Mouse (Mus musculus) spleen, adult 2 months (tissue): Measurements from ENCODE around the gene Gabbr2. TPM values are rescaled to one million over a fixed set of nuclear protein-coding genes. Genes with fewer than 3 reads are reported as not detected.
A peak's percentile ranks its signal among the peaks of the same experiment; 100 is the strongest.

Experiments
- DNase-seq, 2 experiments: peaks; one replicate each; pipeline versions ENCODE4 v3.0.0 to v3.0.0-alpha.2; 2012 to 2021; ENCODE audit warnings: low spot score in 2 of 2, low read depth in 1 of 2
- H3K27ac ChIP-seq: fragments of 200-500 bp; 2 replicates; pipeline ENCODE4 v1.5.1; 2012; ENCODE audit warnings: low read length, inconsistent platforms; ENCODE audit not compliant: insufficient read depth
- H3K27me3 ChIP-seq: fragments of 200-500 bp; 2 replicates; pipeline ENCODE4 v1.6.1; 2012; ENCODE audit warnings: mild to moderate bottlenecking, moderate library complexity, low read length, inconsistent platforms; ENCODE audit not compliant: control insufficient read depth, insufficient read depth
- H3K36me3 ChIP-seq: fragments of 200-500 bp; 2 replicates; pipeline ENCODE4 v1.6.1; 2012; ENCODE audit warnings: mild to moderate bottlenecking, low read length, inconsistent platforms; ENCODE audit not compliant: control insufficient read depth, insufficient read depth
- H3K4me1 ChIP-seq: fragments of 200-500 bp; 2 replicates; pipeline ENCODE4 v1.6.1; 2011; ENCODE audit warnings: inconsistent platforms; ENCODE audit not compliant: control insufficient read depth, insufficient read depth, insufficient read length
- H3K4me3 ChIP-seq: fragments of 200-500 bp; 2 replicates; pipeline ENCODE4 v1.5.1; 2011; ENCODE audit warnings: mild to moderate bottlenecking, inconsistent platforms; ENCODE audit not compliant: insufficient read depth, insufficient read length; ENCODE audit errors: extremely low read depth
- CTCF ChIP-seq: fragments of 200-500 bp; IDR thresholded peaks from 2 replicates; pipeline ENCODE4 v1.5.1; 2011; ENCODE audit warnings: mild to moderate bottlenecking, inconsistent platforms; ENCODE audit not compliant: insufficient read depth, insufficient read length, insufficient replicate concordance; ENCODE audit errors: extremely low read depth
- POLR2A ChIP-seq: fragments of 200-500 bp; IDR thresholded peaks from 2 replicates; pipeline ENCODE4 v1.6.1; 2011; ENCODE audit warnings: low read depth, low read length, inconsistent platforms
- WGBS: fragments of 180-500 bp; shearing (Covaris S2); methylation state at CpG from one replicate; pipeline ENCODE4 v1.1.7; 2018; 5-methylcytosine and 5-hydroxymethylcytosine counted together
- polyA plus RNA-seq: library from polyadenylated mRNA; depleted of rRNA; stranded (reverse); fragments of >200 nt; gene quantifications from 2 replicates; pipeline ENCODE4 v1.2.3, GENCODE M21; 2012

The Gabbr2 gene
- polyA plus RNA-seq, 1 experiment = not detected

- no peak for DNase-seq
- 85% methylated on average over 2 of the region's 2 CpGs for WGBS
- Histone ChIP-seq H3K4me3 (no peak overlapping the region), H3K4me1 (no peaks in the 10 kb centered on the region), H3K27me3 (no peaks in the 10 kb centered on the region; the same call in 1 of the 2 replicates), H3K27ac (no peak overlapping the region), H3K36me3 (no peaks in the 10 kb centered on the region)
- TF ChIP-seq CTCF (no peak), POLR2A (no peak)
Measured at GRCm38 (mm10) chr4:46655956-46656355, 335.7 kb downstream of the Gabbr2 start.

- 79% methylated on average over 1 of the region's 1 CpGs for WGBS
- Histone ChIP-seq H3K27ac (no peak overlapping the region), H3K27me3 (no peaks in the 10 kb centered on the region; the same call in 1 of the 2 replicates), H3K4me1 (no peaks in the 10 kb centered on the region), H3K4me3 (no peak overlapping the region), H3K36me3 (no peaks in the 10 kb centered on the region)
- TF ChIP-seq POLR2A = no peak
- TF ChIP-seq CTCF = no peak
- no peak for DNase-seq
Measured at GRCm38 (mm10) chr4:46655298-46655697, 336.4 kb downstream of the Gabbr2 start.

GRCm38 (mm10) chr4:46650086-46650753, 341.5 kb downstream of the Gabbr2 start, which contains the start of gene Tbc1d2:
TSS of gene Tbc1d2 (minus strand) at chr4:46650209.
- TF ChIP-seq CTCF = no peak; the same call in 1 of the 2 replicates
- TF ChIP-seq POLR2A = peak; percentile 52
- WGBS = under 1% methylated on average over 68 of the region's 69 CpGs
- Histone ChIP-seq H3K27ac (peak within 1 kb of the TSS; percentile 86), H3K27me3 (no peaks in the 10 kb centered on the region; the same call in 1 of the 2 replicates), H3K4me1 (peaks cover 6% of the 10 kb centered on the region; the same call in 1 of the 2 replicates), H3K4me3 (peak within 1 kb of the TSS; percentile 88), H3K36me3 (no peaks in the 10 kb centered on the region)
- DNase-seq = peak; percentile 85 to 95

- Histone ChIP-seq H3K4me1 (peaks cover 6% of the 10 kb centered on the region; the same call in 1 of the 2 replicates), H3K27ac (no peak overlapping the region), H3K36me3 (no peaks in the 10 kb centered on the region), H3K27me3 (no peaks in the 10 kb centered on the region; the same call in 1 of the 2 replicates), H3K4me3 (no peak overlapping the region)
- DNase-seq = no peak
- WGBS = 48% methylated on average over 4 of the region's 4 CpGs
- TF ChIP-seq CTCF (no peak), POLR2A (no peak)
Measured at GRCm38 (mm10) chr4:46649161-46649560, 342.5 kb downstream of the Gabbr2 start.

GRCm38 (mm10) chr4:46643676-46644112, 348.0 kb downstream of the Gabbr2 start:
- 58% methylated on average over 8 of the region's 8 CpGs for WGBS
- no peak for TF ChIP-seq CTCF

GRCm38 (mm10) chr4:46642924-46643675, 348.6 kb downstream of the Gabbr2 start:
- Histone ChIP-seq H3K4me3 (no peak overlapping the region), H3K27me3 (no peaks in the 10 kb centered on the region), H3K4me1 (no peaks in the 10 kb centered on the region), H3K36me3 (no peaks in the 10 kb centered on the region), H3K27ac (no peak overlapping the region)
- DNase-seq = no peak
- TF ChIP-seq CTCF = no peak
- no peak for TF ChIP-seq POLR2A
- 53% methylated on average over 8 of the region's 8 CpGs for WGBS

More at GRCm38 (mm10) chr4:46643676-46644112, 348.0 kb downstream of the Gabbr2 start:
- Histone ChIP-seq H3K4me3 (no peak overlapping the region), H3K27ac (no peak overlapping the region), H3K36me3 (no peaks in the 10 kb centered on the region), H3K4me1 (no peaks in the 10 kb centered on the region), H3K27me3 (no peaks in the 10 kb centered on the region)
- DNase-seq = no peak
